Comparison of ENCODE assay signal across 27 mouse cellular contexts in genomic region chr1:103093908-103094648, GRCm38 (mm10).
DNase-seq lines count a peak whose midpoint lies in the region; ATAC-seq and TF ChIP-seq lines count a peak whose summit lies in the region.
"Had no signal": no experiment of that assay in that cellular context is flagged by ENCODE, and none has a peak within 500 bp of the region (broad histone marks: within the 10 kb centered on the region; RNA-seq: fewer than 3 reads in every experiment).

No protein-coding gene starts in this region.

- 43% methylated on average over 2 of the region's 2 CpGs for WGBS in hindbrain, embryonic 11.5 days
- WGBS in hindbrain, postnatal 0 days, result 29% methylated on average over 2 of the region's 2 CpGs
- WGBS in heart, embryonic 12.5 days, result 66% methylated on average over 2 of the region's 2 CpGs

- no peaks in the 10 kb centered on the region for H3K27me3 ChIP-seq in hindbrain, embryonic 11.5 days (ENCODE audit: control insufficient read depth, insufficient read depth, low read length)
- no peaks in the 10 kb centered on the region for H3K27me3 ChIP-seq in hindbrain, postnatal 0 days (ENCODE audit: insufficient read depth, low read length)
- no peaks in the 10 kb centered on the region for H3K27me3 ChIP-seq in heart, embryonic 12.5 days (replicated peaks)
- H3K27me3 ChIP-seq: heart, embryonic 13.5 days; kidney, embryonic 15.5 days; limb, embryonic 13.5 days; liver, embryonic 12.5 days; midbrain, embryonic 15.5 days had no signal

- no peak overlapping the region for H3K27ac ChIP-seq in hindbrain, embryonic 11.5 days (ENCODE audit: low read depth, low read length)
- H3K27ac ChIP-seq in hindbrain, postnatal 0 days, result no peak overlapping the region
- H3K27ac ChIP-seq in heart, embryonic 12.5 days (ENCODE audit: poor library complexity, severe bottlenecking), result no peak overlapping the region
- H3K27ac ChIP-seq: heart, embryonic 13.5 days; kidney, embryonic 15.5 days; limb, embryonic 13.5 days; liver, embryonic 12.5 days; midbrain, embryonic 15.5 days; stomach, postnatal 0 days had no signal

- no peaks in the 10 kb centered on the region for H3K36me3 ChIP-seq in hindbrain, embryonic 11.5 days (ENCODE audit: control insufficient read depth, insufficient read depth, low read length)
- H3K36me3 ChIP-seq in hindbrain, postnatal 0 days (ENCODE audit: insufficient read depth, low read length), result no peaks in the 10 kb centered on the region
- no peaks in the 10 kb centered on the region for H3K36me3 ChIP-seq in heart, embryonic 12.5 days
- H3K36me3 ChIP-seq: heart, embryonic 13.5 days; kidney, embryonic 15.5 days; limb, embryonic 13.5 days; liver, embryonic 12.5 days; midbrain, embryonic 15.5 days had no signal

- H3K9ac ChIP-seq in hindbrain, embryonic 11.5 days (ENCODE audit: low read depth, low read length), result no peak overlapping the region
- H3K9ac ChIP-seq in hindbrain, postnatal 0 days (replicated peaks; ENCODE audit: low read length), result no peak overlapping the region
- H3K9ac ChIP-seq in heart, embryonic 12.5 days, result no peak overlapping the region
- H3K9ac ChIP-seq: heart, embryonic 13.5 days; kidney, embryonic 15.5 days; limb, embryonic 13.5 days; liver, embryonic 12.5 days; midbrain, embryonic 15.5 days had no signal

- peak; percentile 6 for DNase-seq in embryo, embryonic 11 days
- no peak for DNase-seq in embryo, embryonic 10 days (ENCODE audit: low spot score)
- peak; percentile 30 for DNase-seq in hindbrain, embryonic 11.5 days (ENCODE audit: low spot score)
- no peak for DNase-seq in hindbrain, postnatal 0 days (ENCODE audit: low spot score)
- peak; percentile 0 for DNase-seq in retina, postnatal 1 day
- no peak for DNase-seq in retina, embryonic 14.5 days (ENCODE audit: low spot score)
- DNase-seq: adrenal gland, adult 2 months; cerebellum, adult 2 months; cerebellum, postnatal 36 days; gastrocnemius, postnatal 25 days; heart, adult 18-20 months; heart, postnatal 14 days; kidney, adult 11 months; kidney, postnatal 4 days; layer of hippocampus, adult 9-11 months; lung, adult 18-20 months; lung, postnatal 10 days; right cerebral cortex, postnatal 14 days; thymus, adult 2 months; thymus, postnatal 4 days had no signal

- peak; percentile 68 for ATAC-seq in hindbrain, embryonic 11.5 days (ENCODE audit: low FRiP score)
- no peak for ATAC-seq in hindbrain, postnatal 0 days
- ATAC-seq in heart, embryonic 12.5 days (ENCODE audit: insufficient number of reproducible peaks, low FRiP score), result no peak
- ATAC-seq: liver, embryonic 12.5 days; midbrain, embryonic 15.5 days had no signal

- no peaks in the 10 kb centered on the region for H3K9me3 ChIP-seq in hindbrain, embryonic 11.5 days (ENCODE audit: control insufficient read depth, low read length)
- no peaks in the 10 kb centered on the region for H3K9me3 ChIP-seq in hindbrain, postnatal 0 days (ENCODE audit: low read length)
- H3K9me3 ChIP-seq in heart, embryonic 12.5 days (replicated peaks), result no peaks in the 10 kb centered on the region; the same call in 1 of the 2 replicates
- H3K9me3 ChIP-seq: heart, embryonic 13.5 days; kidney, embryonic 15.5 days; midbrain, embryonic 15.5 days had no signal

- H3K4me2 ChIP-seq in hindbrain, embryonic 11.5 days (replicated peaks; ENCODE audit: low read depth, low read length), result no peak overlapping the region
- H3K4me2 ChIP-seq in hindbrain, postnatal 0 days (ENCODE audit: low read depth, low read length), result no peak overlapping the region
- H3K4me2 ChIP-seq in heart, embryonic 12.5 days, result no peak overlapping the region
- H3K4me2 ChIP-seq: heart, embryonic 13.5 days; kidney, embryonic 15.5 days; limb, embryonic 13.5 days; liver, embryonic 12.5 days; midbrain, embryonic 15.5 days had no signal

- TF ChIP-seq CTCF in hindbrain, postnatal 0 days (IDR thresholded peaks at IDR 0.05; ENCODE audit: low read depth), result no peak

- no peak overlapping the region for H3K4me3 ChIP-seq in hindbrain, embryonic 11.5 days (ENCODE audit: low read depth, low read length)
- no peak overlapping the region for H3K4me3 ChIP-seq in hindbrain, postnatal 0 days (ENCODE audit: low read length)
- no peak overlapping the region for H3K4me3 ChIP-seq in heart, embryonic 12.5 days
- H3K4me3 ChIP-seq: heart, embryonic 13.5 days; kidney, embryonic 15.5 days; limb, embryonic 13.5 days; liver, embryonic 12.5 days; midbrain, embryonic 15.5 days had no signal

- no peaks in the 10 kb centered on the region for H3K4me1 ChIP-seq in hindbrain, embryonic 11.5 days (replicated peaks; ENCODE audit: control insufficient read depth, insufficient read depth, low read length)
- no peaks in the 10 kb centered on the region for H3K4me1 ChIP-seq in hindbrain, postnatal 0 days (ENCODE audit: insufficient read depth, low read length)
- H3K4me1 ChIP-seq in heart, embryonic 12.5 days (replicated peaks), result no peaks in the 10 kb centered on the region
- H3K4me1 ChIP-seq: heart, embryonic 13.5 days; kidney, embryonic 15.5 days; limb, embryonic 13.5 days; liver, embryonic 12.5 days; midbrain, embryonic 15.5 days had no signal

Comparison
In these comparisons a context has a peak if more than half of its experiments do, and no peak if none do; other contexts are left out.
1. DNase-seq: peak in embryo, embryonic 11 days (single experiment), hindbrain, embryonic 11.5 days (single experiment) and retina, postnatal 1 day (single experiment); none in embryo, embryonic 10 days (single experiment), hindbrain, postnatal 0 days (single experiment) and retina, embryonic 14.5 days (single experiment).